23 mouse cellular contexts compared by ENCODE assay signal in the genomic region with DNA sequence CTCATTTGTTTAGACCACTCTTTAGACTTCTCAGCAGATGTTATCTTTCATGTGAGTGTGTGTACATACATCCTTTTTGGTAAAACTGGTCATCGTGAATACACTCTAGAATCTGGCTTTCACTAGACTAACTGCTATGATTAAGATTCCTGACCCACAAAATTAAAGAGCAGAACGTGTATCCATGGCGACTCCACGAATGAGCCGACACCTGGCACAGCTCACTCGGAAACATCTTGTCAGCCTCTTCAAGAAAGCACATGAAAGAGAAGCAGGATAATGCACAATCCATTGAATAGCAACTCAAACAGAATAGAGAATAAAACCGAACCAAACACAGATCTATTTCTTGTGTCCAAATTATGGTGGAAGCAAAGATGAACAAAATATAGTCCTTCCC.
A peak's percentile ranks its signal among the peaks of the same experiment; 100 is the strongest.
DNase-seq lines count a peak whose midpoint lies in the region; ATAC-seq lines count a peak whose summit lies in the region.
"Had no signal": no experiment of that assay in that cellular context is flagged by ENCODE, and none has a peak within 500 bp of the region (broad histone marks: within the 10 kb centered on the region; RNA-seq: fewer than 3 reads in every experiment).

No protein-coding gene starts in this region.

- ATAC-seq in forebrain, embryonic 13.5 days: 0 out of 2 replicates have a peak, but pooled peaks have one; percentile 41
- no peak for ATAC-seq in forebrain, embryonic 12.5 days (ENCODE audit: low FRiP score)
- peak; percentile 33; the same call in 1 of the 2 replicates for ATAC-seq in kidney, embryonic 14.5 days (ENCODE audit: low FRiP score, low TSS enrichment)
- ATAC-seq: hindbrain, embryonic 16.5 days; intestine, embryonic 16.5 days; liver, embryonic 12.5 days had no signal

- DNase-seq in kidney, postnatal 14 days: no peak
- peak; percentile 11 to 30 for DNase-seq in left cerebral cortex, postnatal 14 days (ENCODE audit: low spot score in 2 of 2)
- DNase-seq in left cerebral cortex, postnatal 4 days: no peak
- DNase-seq in right cerebral cortex, postnatal 25 days: peak; percentile 6
- no peak for DNase-seq in right cerebral cortex, postnatal 14 days
- DNase-seq: adrenal gland, postnatal 10 days; cerebellum, adult 9-10 months; gastrocnemius, postnatal 10 days; kidney, postnatal 25 days; lung, adult 18-20 months; lung, postnatal 10 days; thymus, postnatal 14 days had no signal

- H3K4me1 ChIP-seq in forebrain, embryonic 13.5 days: no peaks in the 10 kb centered on the region
- no peaks in the 10 kb centered on the region for H3K4me1 ChIP-seq in forebrain, embryonic 12.5 days
- H3K4me1 ChIP-seq in kidney, embryonic 14.5 days (ENCODE audit: control insufficient read depth, insufficient read depth, low read length): no peaks in the 10 kb centered on the region
- H3K4me1 ChIP-seq: embryonic facial prominence, embryonic 15.5 days; limb, embryonic 13.5 days; liver, embryonic 12.5 days; midbrain, embryonic 12.5 days; neural tube, embryonic 15.5 days had no signal

- H3K27me3 ChIP-seq in forebrain, embryonic 13.5 days: no peaks in the 10 kb centered on the region
- no peaks in the 10 kb centered on the region for H3K27me3 ChIP-seq in forebrain, embryonic 12.5 days
- H3K27me3 ChIP-seq in kidney, embryonic 14.5 days (ENCODE audit: control insufficient read depth, insufficient read depth, low read length): no peaks in the 10 kb centered on the region
- H3K27me3 ChIP-seq: embryonic facial prominence, embryonic 15.5 days; limb, embryonic 13.5 days; liver, embryonic 12.5 days; midbrain, embryonic 12.5 days; neural tube, embryonic 15.5 days had no signal

- intact Hi-C loops in left cerebral cortex, postnatal 14 days (cut with DNase I): no loop called here
- intact Hi-C loops in left cerebral cortex, postnatal 4 days (cut with DNase I): no loop called here

- H3K36me3 ChIP-seq in forebrain, embryonic 13.5 days (ENCODE audit: poor library complexity, severe bottlenecking): no peaks in the 10 kb centered on the region
- no peaks in the 10 kb centered on the region for H3K36me3 ChIP-seq in forebrain, embryonic 12.5 days (replicated peaks)
- no peaks in the 10 kb centered on the region for H3K36me3 ChIP-seq in kidney, embryonic 14.5 days (ENCODE audit: control insufficient read depth, insufficient read depth, low read length)
- H3K36me3 ChIP-seq: embryonic facial prominence, embryonic 15.5 days; limb, embryonic 13.5 days; liver, embryonic 12.5 days; midbrain, embryonic 12.5 days; neural tube, embryonic 15.5 days had no signal

- no peak overlapping the region for H3K9ac ChIP-seq in forebrain, embryonic 13.5 days
- H3K9ac ChIP-seq in forebrain, embryonic 12.5 days: no peak overlapping the region
- H3K9ac ChIP-seq in kidney, embryonic 14.5 days (ENCODE audit: low read depth, low read length): no peak overlapping the region
- H3K9ac ChIP-seq: embryonic facial prominence, embryonic 15.5 days; limb, embryonic 13.5 days; liver, embryonic 12.5 days; midbrain, embryonic 12.5 days; neural tube, embryonic 15.5 days had no signal

- no peak overlapping the region for H3K4me3 ChIP-seq in forebrain, embryonic 13.5 days
- H3K4me3 ChIP-seq in forebrain, embryonic 12.5 days (replicated peaks): no peak overlapping the region
- H3K4me3 ChIP-seq in kidney, embryonic 14.5 days (ENCODE audit: low read length): no peak overlapping the region
- H3K4me3 ChIP-seq: embryonic facial prominence, embryonic 15.5 days; limb, embryonic 13.5 days; liver, embryonic 12.5 days; midbrain, embryonic 12.5 days; neural tube, embryonic 15.5 days had no signal

- H3K27ac ChIP-seq in forebrain, embryonic 13.5 days: no peak overlapping the region
- H3K27ac ChIP-seq in forebrain, embryonic 12.5 days: no peak overlapping the region
- no peak overlapping the region for H3K27ac ChIP-seq in kidney, embryonic 14.5 days (ENCODE audit: low read depth, low read length)
- H3K27ac ChIP-seq: embryonic facial prominence, embryonic 15.5 days; limb, embryonic 13.5 days; liver, embryonic 12.5 days; midbrain, embryonic 12.5 days; neural tube, embryonic 15.5 days had no signal

- 55% methylated on average over 7 of the region's 7 CpGs for WGBS in forebrain, embryonic 13.5 days
- WGBS in forebrain, embryonic 12.5 days: 57% methylated on average over 7 of the region's 7 CpGs
- 60% methylated on average over 7 of the region's 7 CpGs for WGBS in kidney, embryonic 14.5 days

- H3K9me3 ChIP-seq in forebrain, embryonic 13.5 days (replicated peaks): no peaks in the 10 kb centered on the region
- no peaks in the 10 kb centered on the region for H3K9me3 ChIP-seq in forebrain, embryonic 12.5 days
- no peaks in the 10 kb centered on the region for H3K9me3 ChIP-seq in kidney, embryonic 14.5 days (ENCODE audit: control insufficient read depth, low read length)
- H3K9me3 ChIP-seq: embryonic facial prominence, embryonic 15.5 days; limb, embryonic 13.5 days; liver, embryonic 12.5 days; midbrain, embryonic 12.5 days; neural tube, embryonic 15.5 days had no signal

- no peak overlapping the region for H3K4me2 ChIP-seq in forebrain, embryonic 13.5 days
- no peak overlapping the region for H3K4me2 ChIP-seq in forebrain, embryonic 12.5 days
- H3K4me2 ChIP-seq in kidney, embryonic 14.5 days (replicated peaks; ENCODE audit: low read depth, low read length): no peak overlapping the region
- H3K4me2 ChIP-seq: embryonic facial prominence, embryonic 15.5 days; heart, embryonic 11.5 days; limb, embryonic 13.5 days; liver, embryonic 12.5 days; midbrain, embryonic 12.5 days; neural tube, embryonic 15.5 days had no signal

Comparison
In these comparisons a context has a peak if more than half of its experiments do, and no peak if none do; other contexts are left out.
1. DNase-seq: peak in left cerebral cortex, postnatal 14 days (2 of 2) and right cerebral cortex, postnatal 25 days (single experiment); none in kidney, postnatal 14 days (single experiment), left cerebral cortex, postnatal 4 days (single experiment) and right cerebral cortex, postnatal 14 days (single experiment).